Mouse (Mus musculus) mouse trophoblast stem cell (cell line): Measurements from ENCODE around the gene Flt1.

Experiments
- in situ Hi-C, 2 experiments: fragments of 300-500 bp; cut with MseI, MboI; formaldehyde crosslinking; loops; 2 replicates in 1 of 2; 3 replicates in 1 of 2; pipeline ENCODE4 v1.15.1; 2025

Flt1 gene

DNA sequence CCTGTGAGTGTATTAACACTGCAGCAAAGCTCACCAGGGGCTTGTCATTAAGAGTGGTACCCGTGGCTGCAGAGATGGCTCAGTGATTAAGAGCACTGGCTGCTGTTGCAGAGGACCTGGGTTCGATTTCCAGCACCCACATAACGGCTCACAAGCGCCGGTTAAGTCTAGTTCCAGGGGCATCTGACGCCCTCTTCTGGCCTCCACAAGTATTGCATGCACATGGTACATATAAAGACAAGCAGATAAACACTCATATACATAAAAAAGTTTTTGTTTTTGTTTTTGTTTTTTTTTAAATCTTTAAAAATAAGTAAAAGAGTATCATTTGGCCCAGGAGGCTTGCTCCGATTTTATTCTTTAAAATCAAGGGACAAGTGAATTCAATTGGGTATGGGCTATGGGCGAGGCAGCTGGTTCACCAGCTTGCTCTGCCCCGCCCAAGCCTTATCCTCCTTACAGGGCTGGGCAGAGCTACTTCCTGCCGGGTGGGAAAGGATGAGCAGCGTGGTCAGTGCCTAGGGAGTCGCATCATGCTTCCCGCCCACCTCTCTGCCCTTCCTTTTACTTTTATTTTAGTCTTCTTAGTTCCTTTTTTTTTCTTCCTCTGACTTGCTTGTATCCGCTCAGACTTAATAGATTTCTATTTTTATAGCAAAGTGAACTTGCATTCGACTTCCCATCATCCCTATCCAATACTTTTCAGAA lies 57.0 kb downstream of the Flt1 start:
- in situ Hi-C loops: no loop called here

GRCm38 (mm10) chr5:147665946-147666345 lies 59.9 kb downstream of the Flt1 start:
- in situ Hi-C loops: no loop called here

- in situ Hi-C loops: no loop called here
Observed at GRCm38 (mm10) chr5:147665381-147665780, 60.4 kb downstream of the Flt1 start.

GRCm38 (mm10) chr5:147659909-147660308 lies 65.9 kb downstream of the Flt1 start:
- in situ Hi-C loops: no loop called here

GRCm38 (mm10) chr5:147657882-147658855 lies 67.6 kb downstream of the Flt1 start:
- in situ Hi-C loops: no loop called here

- in situ Hi-C loops: no loop called here
Observed at GRCm38 (mm10) chr5:147655761-147656160, 70.0 kb downstream of the Flt1 start.

- in situ Hi-C loops: no loop called here
Observed at GRCm38 (mm10) chr5:147651233-147651632, 74.6 kb downstream of the Flt1 start.

DNA sequence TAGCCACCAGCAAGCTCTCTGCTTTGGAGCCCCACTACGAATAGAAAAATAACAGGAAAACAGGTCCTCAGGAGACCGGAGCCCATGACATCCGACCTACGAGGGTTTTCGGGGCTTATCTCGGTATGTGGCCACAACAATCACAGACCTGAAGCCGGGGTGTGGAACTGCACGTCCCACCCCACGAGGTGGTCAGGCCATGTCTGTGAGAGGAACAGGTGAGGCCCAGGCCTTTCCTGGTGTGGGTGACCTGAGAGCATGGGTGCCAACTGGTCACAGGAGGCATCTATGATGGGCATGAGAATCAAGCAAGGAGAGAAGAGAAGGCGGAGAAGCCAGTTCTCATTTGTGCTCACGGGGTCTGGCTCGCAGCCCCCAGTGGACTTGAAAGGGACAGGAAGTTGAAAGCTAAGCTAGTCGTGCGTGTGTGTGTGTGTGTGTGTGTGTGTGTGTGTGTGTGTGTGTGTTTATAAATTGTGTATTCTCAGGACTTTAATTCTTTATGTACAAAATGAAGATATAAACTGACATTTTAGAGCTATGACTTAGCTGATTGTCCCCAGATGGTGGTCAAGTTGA lies 79.4 kb downstream of the Flt1 start:
- in situ Hi-C loops: no loop called here

GRCm38 (mm10) chr5:147645001-147645645 lies 80.7 kb downstream of the Flt1 start:
- in situ Hi-C loops: no loop called here

- in situ Hi-C loops: no loop called here
Observed at GRCm38 (mm10) chr5:147641452-147641851, 84.4 kb downstream of the Flt1 start.

- in situ Hi-C loops: no loop called here
Observed at GRCm38 (mm10) chr5:147639940-147640339, 85.9 kb downstream of the Flt1 start.

DNA sequence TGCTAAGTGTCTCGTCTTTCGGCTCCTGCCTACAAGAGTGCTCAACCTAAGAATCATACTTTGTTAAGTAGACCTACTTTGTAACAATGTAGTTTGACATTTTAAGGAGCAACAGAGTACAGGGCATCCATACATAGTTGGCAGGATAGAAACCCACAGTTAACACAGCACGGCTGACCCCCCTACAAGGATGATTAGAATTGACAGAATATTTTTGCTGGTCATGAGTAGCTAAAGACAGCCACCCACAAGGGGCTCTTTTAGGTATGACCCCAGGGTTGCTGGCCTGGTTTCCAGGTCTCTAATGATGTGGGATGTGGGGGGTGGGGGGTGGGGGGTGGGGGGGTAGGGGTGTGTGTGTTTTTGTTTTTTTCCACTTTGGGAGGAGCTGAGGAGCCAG lies 89.1 kb downstream of the Flt1 start:
- in situ Hi-C loops: no loop called here

GRCm38 (mm10) chr5:147635883-147636282 lies 89.9 kb downstream of the Flt1 start:
- in situ Hi-C loops: no loop called here

DNA sequence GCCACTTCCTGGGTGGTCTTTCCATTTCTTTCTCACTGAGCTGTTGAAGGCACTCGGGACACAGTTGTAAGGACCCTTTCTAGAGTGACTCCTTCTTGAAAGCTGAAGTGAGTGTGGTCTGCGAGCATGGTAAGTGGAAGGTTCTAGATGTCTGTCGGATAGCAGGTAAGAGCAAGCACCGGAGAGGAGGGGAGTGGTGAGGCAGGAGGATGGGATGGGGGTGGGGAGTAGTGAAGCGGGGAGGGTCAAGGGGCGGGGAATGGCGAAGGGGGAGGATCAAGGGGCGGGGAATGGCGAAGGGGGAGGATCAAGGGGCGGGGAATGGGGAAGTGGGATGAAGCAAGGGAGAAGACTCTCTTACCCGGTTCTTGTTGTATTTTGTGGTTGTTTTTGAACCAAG lies 91.8 kb downstream of the Flt1 start:
- in situ Hi-C loops: no loop called here

- in situ Hi-C loops: no loop called here
Observed at GRCm38 (mm10) chr5:147632716-147633115, 93.1 kb downstream of the Flt1 start.

GRCm38 (mm10) chr5:147630426-147631290 lies 95.2 kb downstream of the Flt1 start:
- in situ Hi-C loops: no loop called here

DNA sequence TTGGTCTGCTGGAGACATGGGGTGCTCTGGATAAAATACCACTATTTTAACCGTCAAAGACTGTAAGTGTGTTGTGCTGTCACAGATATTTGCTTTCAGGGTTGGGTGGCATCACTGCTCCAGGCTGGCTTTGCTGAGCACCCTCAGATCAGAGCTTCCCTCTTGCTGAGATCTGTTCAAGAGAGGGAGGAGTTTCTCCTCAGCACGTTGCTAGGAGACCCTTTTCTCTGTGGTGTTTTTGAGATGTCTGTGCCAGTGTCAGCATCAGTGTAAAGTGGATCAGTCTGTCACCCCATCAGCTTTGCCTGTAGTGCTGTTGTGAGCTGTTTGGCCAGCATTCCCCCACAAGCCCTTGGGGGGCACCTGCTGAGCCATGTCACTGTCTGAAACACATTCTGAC lies 98.9 kb downstream of the Flt1 start:
- in situ Hi-C loops: no loop called here

DNA sequence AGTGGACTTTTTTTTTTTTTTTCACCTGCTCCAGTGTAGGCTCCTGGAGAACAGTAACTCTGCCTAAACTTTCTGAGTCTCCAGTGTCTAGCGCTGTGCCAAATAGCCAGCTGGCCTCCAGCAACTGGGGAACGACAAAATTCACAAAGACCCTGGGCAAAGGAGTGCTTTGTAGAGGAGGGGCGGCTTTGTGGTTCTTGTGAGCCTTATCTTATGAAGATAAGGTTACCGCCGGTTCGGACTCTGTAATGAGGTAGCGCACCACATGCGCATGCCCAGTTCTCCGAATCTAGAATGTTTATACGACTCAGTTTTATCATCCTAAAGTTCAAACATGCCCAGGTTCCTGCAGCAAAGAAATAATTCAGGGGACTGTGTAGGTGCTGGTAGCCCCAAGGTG lies 102.1 kb downstream of the Flt1 start:
- in situ Hi-C loops: no loop called here

DNA sequence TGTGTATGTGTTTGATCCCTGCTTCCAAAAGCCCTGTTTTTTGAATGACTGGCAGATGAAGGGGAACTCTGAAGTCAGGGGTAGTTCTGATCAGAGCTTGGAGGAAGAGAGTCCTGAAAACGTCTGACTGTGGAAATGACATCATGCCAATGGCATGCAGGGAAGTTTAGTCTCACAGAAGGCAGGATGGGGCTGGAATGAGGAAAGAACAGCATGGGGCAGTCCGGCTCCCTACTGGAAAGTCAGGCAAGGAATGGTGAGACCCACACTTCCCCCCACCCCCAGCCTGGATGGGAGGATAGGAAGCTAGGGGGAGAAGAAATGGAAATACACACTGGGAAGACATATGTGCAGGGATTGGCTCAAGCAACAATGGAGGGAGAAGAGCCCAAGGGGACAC lies 105.6 kb downstream of the Flt1 start:
- in situ Hi-C loops: no loop called here

GRCm38 (mm10) chr5:147618243-147618642 lies 107.6 kb downstream of the Flt1 start:
- in situ Hi-C loops: no loop called here

DNA sequence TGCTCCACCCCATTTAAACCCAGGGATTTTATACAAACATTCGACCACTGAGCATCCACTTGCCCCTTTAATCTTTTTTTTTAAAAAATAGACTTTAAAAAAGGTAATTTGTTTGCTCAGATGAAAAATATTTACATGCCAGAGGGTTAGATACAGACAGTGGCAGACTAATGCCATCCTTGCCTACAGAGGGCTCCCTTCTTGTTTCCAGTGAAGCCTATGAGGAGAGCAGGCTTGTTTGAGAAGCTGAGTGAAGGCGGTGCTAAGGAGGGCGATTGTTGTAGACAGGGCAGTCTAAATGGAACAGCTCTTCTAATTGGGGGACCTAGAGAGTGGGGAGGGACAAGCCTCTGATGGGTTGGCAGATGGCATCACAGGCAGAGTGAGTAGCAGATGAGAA lies 109.4 kb downstream of the Flt1 start:
- in situ Hi-C loops: no loop called here
